Mouse (Mus musculus) T-helper 1 cell (primary cell): Measurements from ENCODE around the gene Ak1.

Experiments
- in situ Hi-C: fragments of 300-600 bp; cut with MboI, MseI; formaldehyde crosslinking; loops from one replicate; pipeline ENCODE4 v1.15.1; 2025; ENCODE audit warnings: high pct_unique_total_duplicates

Ak1 gene

GRCm38 (mm10) chr2:32647366-32647765, 25.8 kb downstream of the Ak1 start:
- in situ Hi-C loops = no loop called here

DNA sequence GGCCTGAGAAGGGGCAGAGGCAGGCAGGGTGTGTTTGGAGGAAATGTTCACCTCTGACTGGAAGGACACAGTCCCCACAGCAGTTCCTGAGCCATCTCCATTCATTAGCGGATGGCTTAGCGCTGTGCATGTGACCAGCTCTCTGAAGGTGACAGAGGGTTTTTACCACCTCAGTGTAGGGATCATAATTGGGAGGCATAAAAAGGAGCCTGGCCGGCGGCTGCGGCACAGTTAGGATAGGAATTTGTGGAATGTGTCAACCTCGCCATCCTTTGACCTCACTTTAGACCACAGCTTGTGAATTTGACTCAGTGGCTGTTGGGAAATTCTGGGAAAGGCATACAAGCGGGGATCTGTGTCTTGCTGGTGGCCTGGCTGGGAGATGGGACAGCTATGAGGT, 32.2 kb downstream of the Ak1 start:
- in situ Hi-C loops = no loop called here

GRCm38 (mm10) chr2:32654743-32655393, 33.3 kb downstream of the Ak1 start:
- in situ Hi-C loops = no loop called here

GRCm38 (mm10) chr2:32655394-32655744, 33.8 kb downstream of the Ak1 start:
- in situ Hi-C loops = no loop called here

DNA sequence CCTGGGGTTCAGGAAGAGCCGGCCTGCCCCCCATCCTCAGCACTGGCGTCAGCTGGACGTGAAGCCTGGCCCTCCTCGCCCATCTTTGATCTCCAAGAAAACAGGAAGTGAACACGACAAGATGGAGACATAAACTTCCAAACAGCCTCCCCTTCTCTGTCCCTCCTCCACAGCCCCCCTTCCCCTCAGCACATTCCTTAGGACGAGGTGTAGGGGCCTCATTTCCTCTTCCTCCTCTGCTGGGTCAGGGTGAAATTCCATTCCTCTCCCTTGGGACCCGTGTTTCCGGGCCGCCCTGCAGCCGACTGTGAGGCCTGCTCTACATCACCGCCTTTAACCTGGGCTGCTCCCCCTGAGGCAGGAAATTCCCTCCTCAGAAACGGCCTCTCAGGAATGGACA, 34.3 kb downstream of the Ak1 start:
- in situ Hi-C loops = no loop called here

DNA sequence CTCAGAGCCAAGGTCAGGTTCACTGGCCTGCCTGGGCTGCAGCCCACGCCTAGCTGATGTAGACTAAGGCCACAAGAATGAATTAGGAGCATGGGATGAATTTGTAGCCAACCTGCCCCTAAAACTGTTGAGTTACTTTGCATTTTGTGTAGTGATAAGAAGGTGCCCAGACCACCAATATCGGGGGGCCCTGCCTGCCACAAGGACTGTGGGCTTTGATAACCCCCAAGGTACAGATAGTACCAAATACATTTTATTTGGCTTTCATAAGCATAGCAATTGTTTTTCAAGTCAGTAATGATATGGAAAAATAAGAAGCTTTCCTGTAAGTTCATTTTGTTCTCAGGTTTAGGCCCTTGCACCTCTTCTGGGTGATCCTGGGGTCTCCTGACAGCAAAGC, 37.3 kb downstream of the Ak1 start:
- in situ Hi-C loops = no loop called here

- in situ Hi-C loops = no loop called here
These were observed 40.0 kb downstream of the Ak1 start for GRCm38 (mm10) chr2:32661509-32662107.

- in situ Hi-C loops = no loop called here
These were observed 40.7 kb downstream of the Ak1 start for GRCm38 (mm10) chr2:32662291-32662690.

GRCm38 (mm10) chr2:32665345-32665744, 43.8 kb downstream of the Ak1 start:
- in situ Hi-C loops = no loop called here

DNA sequence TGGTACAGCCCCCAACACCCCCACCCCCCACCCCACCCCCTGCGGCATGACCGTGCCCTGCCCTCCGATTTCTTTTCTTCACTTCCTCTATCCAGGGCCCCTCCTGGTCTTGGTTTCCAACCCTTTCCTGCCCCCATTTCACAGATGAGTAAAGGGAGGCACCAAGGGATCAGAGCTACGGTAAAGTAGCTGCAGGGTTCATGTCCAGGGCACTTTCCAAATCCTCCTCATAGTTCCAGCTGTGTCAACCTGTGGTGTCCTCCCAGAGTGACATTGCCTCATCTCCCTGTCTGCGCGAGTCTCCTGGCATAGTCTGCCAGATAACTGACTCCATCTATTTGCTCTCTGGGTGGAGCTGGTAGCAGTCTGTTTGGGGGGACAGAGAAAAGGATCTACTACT, 44.3 kb downstream of the Ak1 start:
- in situ Hi-C loops = no loop called here

- in situ Hi-C loops = no loop called here
These were observed 46.2 kb downstream of the Ak1 start for GRCm38 (mm10) chr2:32667775-32668174.

DNA sequence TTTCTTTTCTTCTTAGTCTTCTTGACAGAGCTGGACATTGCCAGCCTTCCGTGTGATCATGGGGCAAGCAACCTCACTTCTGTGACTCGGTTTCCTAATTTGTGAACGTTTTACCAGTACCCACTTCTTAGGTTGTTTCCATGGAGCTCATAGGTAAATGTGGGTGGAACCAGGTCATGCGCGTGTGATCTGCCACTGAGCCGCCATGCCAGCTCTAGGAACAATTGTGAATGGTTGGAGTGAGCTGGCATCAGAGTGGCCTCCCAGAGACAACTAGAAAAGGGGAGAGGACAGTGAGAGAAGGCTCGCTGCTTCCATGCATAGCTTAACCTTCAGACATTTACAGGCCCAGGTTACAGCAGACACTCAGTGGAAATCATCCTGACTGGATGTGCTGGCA, 46.6 kb downstream of the Ak1 start:
- in situ Hi-C loops = no loop called here

DNA sequence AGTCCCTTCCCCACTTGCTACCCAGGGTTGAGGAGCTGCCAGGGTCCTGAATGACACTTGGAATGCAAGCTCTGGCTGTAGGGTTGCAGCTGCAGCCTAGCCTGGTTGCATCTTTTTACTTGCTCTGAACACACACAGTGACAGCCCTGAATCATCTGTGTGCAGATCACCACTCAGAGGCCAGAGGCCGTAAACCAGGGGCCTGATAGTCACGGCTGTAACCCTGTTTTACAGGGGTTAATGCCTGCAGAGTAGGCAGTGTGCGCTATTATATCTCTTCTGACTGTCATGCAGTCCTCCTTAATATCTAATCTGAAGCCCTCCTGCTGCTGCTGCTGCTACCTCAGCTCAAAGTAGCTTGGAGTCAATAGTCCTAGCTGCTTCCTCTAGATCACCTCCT, 48.3 kb downstream of the Ak1 start:
- in situ Hi-C loops = no loop called here

DNA sequence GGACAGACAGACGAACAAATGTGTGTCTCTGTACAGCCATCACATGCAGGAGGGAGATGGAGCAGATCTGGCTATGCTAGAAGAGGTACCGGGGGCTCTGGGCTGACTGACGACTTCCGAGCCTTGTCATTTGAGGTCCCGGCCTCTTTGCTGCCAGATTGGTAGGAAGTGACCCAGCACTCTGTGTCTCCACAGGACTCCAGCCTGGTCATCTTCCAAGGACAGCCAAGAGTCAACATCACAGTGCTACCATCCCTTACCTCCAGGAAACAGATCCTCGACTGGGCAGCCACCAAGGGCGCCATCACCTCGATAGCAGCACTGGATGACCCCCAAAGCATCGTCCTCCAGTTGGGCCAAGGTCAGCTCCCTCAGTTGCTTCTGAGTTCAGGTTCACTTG, 49.6 kb downstream of the Ak1 start:
- in situ Hi-C loops = no loop called here

DNA sequence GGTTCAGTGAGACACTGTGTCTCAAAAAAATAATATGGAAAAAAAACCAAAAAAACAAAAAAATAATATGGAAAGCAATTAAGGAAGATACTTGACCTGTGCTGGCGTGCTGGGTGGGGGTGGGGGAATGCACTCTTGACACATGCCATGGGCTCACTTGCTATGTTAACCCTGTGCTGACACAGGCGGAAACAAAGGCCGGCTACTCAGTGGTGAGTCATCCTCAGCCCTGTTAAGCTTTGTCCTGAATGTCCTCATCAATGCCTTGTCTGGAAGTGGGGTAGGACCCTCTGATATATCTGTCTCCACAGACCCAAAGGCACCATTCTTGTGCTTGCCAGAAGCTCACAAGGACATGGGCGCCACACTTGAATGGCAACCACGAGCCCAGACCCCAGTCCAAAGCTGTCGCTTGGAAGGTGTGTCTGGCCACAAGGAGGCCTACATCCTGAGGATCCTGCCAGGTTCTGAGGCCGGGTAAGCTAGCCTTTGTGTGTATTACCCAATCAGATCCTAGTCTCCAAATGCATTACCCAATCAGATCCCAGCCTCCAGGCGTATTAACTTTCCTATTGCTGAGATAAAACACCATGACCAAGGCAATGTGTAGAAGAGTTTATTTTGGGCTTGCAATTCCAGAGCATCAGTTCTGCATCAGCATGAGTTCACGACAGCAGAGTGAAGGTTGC, 50.5 kb downstream of the Ak1 start:
- in situ Hi-C loops = no loop called here

DNA sequence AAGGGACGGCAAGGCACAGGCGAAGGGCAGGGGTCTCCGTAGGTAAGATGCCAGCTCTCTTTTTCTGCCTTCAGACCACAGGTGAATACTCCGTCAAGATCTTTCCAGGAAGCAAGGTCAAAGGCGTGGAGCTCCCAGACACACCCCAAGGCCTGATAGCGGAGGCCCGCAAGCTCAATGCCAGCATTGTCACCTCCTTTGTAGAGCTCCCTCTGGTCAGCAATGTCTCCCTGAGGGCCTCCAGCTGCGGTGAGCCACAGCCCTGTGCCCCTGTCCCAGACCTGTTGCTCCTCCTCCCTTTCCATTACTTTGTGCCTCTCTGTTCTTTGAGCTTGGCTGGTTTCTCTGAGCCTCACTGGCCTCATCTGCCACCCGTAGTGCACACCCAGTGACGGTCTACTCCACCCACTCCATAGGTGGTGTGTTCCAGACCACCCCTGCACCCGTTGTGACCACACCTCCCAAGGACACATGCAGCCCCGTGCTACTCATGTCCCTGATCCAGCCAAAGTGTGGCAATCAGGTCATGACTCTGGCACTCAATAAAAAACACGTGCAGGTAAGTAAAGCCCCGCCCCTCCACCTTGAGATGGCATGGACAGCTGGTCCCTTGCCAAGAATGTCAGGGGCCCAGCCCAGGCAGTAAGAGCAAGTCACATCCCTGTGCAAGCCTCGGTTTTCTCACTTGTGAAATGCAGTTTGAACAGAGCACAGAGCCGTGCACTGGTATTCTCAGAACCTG, 51.8 kb downstream of the Ak1 start:
- in situ Hi-C loops = no loop called here

GRCm38 (mm10) chr2:32676821-32677220, 55.3 kb downstream of the Ak1 start:
- in situ Hi-C loops = no loop called here

GRCm38 (mm10) chr2:32677683-32678082, 56.1 kb downstream of the Ak1 start:
- in situ Hi-C loops = no loop called here

GRCm38 (mm10) chr2:32680051-32680451, 58.5 kb downstream of the Ak1 start:
- in situ Hi-C loops = loop anchor here (10.0 kb wide), 1 partner anchor 45 kb away; no protein-coding TSS in a partner anchor

DNA sequence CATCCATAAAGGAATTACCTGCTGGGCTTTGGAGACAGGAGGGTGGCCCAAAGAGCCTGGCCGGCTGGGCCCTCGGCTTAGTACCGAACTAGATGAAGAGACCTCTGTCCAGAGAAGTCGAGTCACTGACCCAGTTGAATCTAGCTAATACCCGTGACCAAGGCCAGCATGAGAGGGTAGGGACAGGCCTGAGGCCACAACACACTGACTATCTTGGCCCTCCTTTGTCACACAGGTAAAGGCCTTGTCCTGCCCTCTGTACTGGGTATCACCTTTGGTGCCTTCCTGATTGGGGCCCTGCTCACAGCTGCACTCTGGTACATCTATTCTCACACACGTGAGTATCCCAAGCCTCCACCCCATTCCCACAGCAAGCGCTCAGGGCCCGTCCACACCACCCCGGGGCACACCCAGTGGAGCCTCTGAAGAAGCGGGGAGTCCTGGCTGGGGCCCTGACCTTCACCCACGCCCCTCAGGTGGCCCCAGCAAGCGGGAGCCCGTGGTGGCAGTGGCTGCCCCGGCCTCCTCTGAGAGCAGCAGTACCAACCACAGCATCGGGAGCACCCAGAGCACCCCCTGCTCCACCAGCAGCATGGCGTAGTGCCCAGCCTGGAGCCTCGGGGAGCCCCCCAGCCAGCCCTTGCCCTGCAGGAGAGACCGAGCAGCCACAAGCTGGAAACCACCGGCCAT, 59.5 kb downstream of the Ak1 start:
- in situ Hi-C loops = loop anchor here (10.0 kb wide), 1 partner anchor 46 kb away; no protein-coding TSS in a partner anchor

DNA sequence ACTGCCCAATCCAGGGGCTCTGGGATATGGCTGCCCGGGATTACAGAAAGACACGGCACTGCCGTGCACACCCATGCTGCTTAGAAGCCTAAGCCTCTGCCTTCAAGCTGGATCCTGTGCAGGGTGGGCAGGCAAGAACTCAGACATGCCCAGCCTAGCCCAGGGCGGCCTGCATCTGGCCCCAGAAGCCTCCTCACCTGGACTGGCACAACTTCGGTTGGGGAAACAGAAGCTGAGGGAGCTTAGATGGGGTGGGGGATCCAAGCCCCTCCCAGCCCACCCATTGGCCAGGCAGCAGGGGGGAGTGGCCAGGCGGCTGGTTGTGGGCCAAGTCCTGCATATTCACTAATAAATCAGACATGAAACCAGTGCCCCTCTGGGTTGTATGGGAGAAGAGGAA, 60.2 kb downstream of the Ak1 start:
- in situ Hi-C loops = loop anchor here (10.0 kb wide), 1 partner anchor 47 kb away; no protein-coding TSS in a partner anchor
